Mouse (Mus musculus) macrophage (primary cell): ENCODE data around the gene Zfp882. TPM values are rescaled to one million over a fixed set of nuclear protein-coding genes. Genes with fewer than 3 reads are reported as not detected.
"Not testable (repeated sequence)": the region's sequence is repeated elsewhere in the genome, so short reads cannot be mapped to it uniquely, and the experiment has no call there.

Experiments
- H3K27ac ChIP-seq: fragments of 350-480 bp; formaldehyde crosslinking; 2 replicates; pipeline ENCODE4 v1.9.0; 2021
- H3K36me3 ChIP-seq: fragments of 350-480 bp; formaldehyde crosslinking; 2 replicates; pipeline ENCODE4 v1.9.0; 2021; ENCODE audit errors: inconsistent target
- H3K4me3 ChIP-seq: fragments of 350-480 bp; formaldehyde crosslinking; 2 replicates; pipeline ENCODE4 v1.9.0; 2021; ENCODE audit errors: inconsistent target
- H3K79me2 ChIP-seq: fragments of 350-480 bp; formaldehyde crosslinking; 2 replicates; pipeline ENCODE4 v1.9.0; 2021; ENCODE audit errors: inconsistent target
- WGBS: methylation state at CpG from one replicate; pipeline ENCODE4 v1.1.7; 2026; ENCODE audit warnings: inconsistent platforms; ENCODE audit not compliant: missing documents; 5-methylcytosine and 5-hydroxymethylcytosine counted together
- polyA plus RNA-seq: library from polyadenylated mRNA; stranded (reverse); fragments of 250-400 nt; gene quantifications from 3 replicates; pipeline ENCODE4 v1.2.4, GENCODE M21; 2018; ENCODE audit warnings: inconsistent platforms
- total RNA-seq, 78 experiments: library from RNA; depleted of rRNA; stranded (reverse); fragments of 250-400 nt; gene quantifications; 1 replicate in 9 of 78; 2 replicates in 24 of 78; 3 replicates in 43 of 78; 4 replicates in 2 of 78; pipeline ENCODE4 v1.2.4; 2018; ENCODE audit warnings: inconsistent platforms in 56 of 78

Gene Zfp882
- total RNA-seq (2018; cell fraction: chromatin; rRNA removed): 10 to 100 TPM in 2 of 26 experiments, 1 to 10 TPM in 23, under 1 TPM in 1; 0.51 to 14.9 (median 3.0) TPM
- 1 to 10 TPM in 7 of 26 experiments, under 1 TPM in 19; 0.05 to 1.8 (median 0.76) TPM for total RNA-seq (2018; cell fraction: cytosol; rRNA removed)
- total RNA-seq (2018; cell fraction: nucleus; rRNA removed): 10 to 100 TPM in 1 of 26 experiments, 1 to 10 TPM in 15, under 1 TPM in 9, not detected in 1; 0.26 to 10.2 (median 1.9) TPM
- 0.77 to 1.7 TPM (median 1.1 TPM) in 3 replicates for polyA plus RNA-seq

GRCm38 (mm10) chr8:71908309-71909261 lies at the start of gene Zfp882, which contains the start of gene Zfp617:
TSS of gene Zfp882 (plus strand) at chr8:71908608.
TSS of gene Zfp617 (plus strand) at chr8:71908635.
- H3K79me2 ChIP-seq: no peaks in the 10 kb centered on the region
- 9% methylated on average over 46 of the region's 47 CpGs for WGBS
- H3K4me3 ChIP-seq: peak within 1 kb of the TSS; percentile 44
- H3K27ac ChIP-seq: peak within 1 kb of the TSS; percentile 57
- no peaks in the 10 kb centered on the region for H3K36me3 ChIP-seq

GRCm38 (mm10) chr8:71861551-71861950 lies 46.9 kb upstream of the Zfp882 start:
- 88% methylated on average over 1 of the region's 1 CpGs for WGBS
- H3K79me2 ChIP-seq, H3K4me3 ChIP-seq: not testable (repeated sequence)

DNA sequence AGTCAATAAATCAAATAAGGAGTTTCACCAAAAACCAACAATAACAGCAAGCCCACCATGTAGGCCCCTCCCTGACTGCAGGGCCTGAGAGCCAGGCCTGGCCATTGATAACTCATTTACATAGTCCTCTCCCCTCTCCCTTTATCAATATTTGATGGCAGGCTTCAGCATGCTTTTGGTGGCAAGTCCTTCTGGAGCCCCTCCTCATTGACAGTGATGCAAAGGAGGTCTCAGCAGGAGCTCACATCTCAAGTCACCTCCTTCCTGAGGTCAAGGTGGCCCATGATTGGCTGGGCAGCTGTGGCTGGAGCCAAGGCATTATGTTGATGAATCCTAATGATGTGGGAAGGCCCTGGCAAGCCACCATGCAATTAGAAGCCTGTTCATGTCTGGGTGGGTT lies 46.4 kb upstream of the Zfp882 start:
- H3K27ac ChIP-seq, H3K4me3 ChIP-seq, H3K79me2 ChIP-seq, H3K36me3 ChIP-seq: not testable (repeated sequence)

More at GRCm38 (mm10) chr8:71861551-71861950, 46.9 kb upstream of the Zfp882 start:
- not testable (repeated sequence) for H3K36me3 ChIP-seq, H3K27ac ChIP-seq

DNA sequence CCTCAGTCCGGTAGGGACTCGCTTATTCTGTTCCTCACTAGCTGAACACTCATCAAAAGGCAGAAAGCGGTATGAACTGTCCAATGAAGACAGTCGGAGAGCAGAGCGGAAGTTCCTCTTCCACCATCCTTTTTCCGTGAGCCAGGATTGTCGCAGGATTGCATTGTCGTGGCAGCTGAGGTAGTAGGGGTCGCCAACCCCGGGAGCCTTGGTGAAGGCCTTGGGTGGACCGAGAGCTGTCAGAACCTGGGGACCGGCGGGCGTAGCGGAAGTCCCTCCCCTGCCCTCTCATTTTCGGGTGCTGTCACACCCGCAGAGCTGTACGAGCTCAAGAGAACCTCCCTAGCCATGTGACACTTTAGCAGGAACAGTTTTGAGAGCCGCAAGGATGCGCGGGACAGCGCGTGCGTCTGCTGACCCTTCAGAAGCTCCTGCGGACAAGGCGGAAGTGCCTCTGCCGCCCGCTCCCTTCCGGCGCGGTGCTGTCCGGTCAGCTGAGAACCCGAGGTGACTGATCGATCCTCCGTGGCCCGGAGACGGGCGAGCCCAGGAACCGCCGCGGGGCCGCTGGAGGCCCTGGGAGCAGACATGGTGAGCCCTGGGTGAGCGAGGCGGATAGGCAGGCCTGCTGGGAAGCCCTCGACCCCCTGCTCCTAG lies 26.7 kb upstream of the Zfp882 start, which contains the start of gene Zfp709:
Gene Zfp709 (plus strand): TSS at position 402 of the 657 bp plus-strand sequence.
- peaks cover 31% of the 10 kb centered on the region for H3K36me3 ChIP-seq
- peaks cover 42% of the 10 kb centered on the region for H3K79me2 ChIP-seq
- WGBS: 4% methylated on average over 45 of the region's 45 CpGs
- H3K27ac ChIP-seq: peak within 1 kb of the TSS; percentile 69
- peak within 1 kb of the TSS; percentile 75 for H3K4me3 ChIP-seq

DNA sequence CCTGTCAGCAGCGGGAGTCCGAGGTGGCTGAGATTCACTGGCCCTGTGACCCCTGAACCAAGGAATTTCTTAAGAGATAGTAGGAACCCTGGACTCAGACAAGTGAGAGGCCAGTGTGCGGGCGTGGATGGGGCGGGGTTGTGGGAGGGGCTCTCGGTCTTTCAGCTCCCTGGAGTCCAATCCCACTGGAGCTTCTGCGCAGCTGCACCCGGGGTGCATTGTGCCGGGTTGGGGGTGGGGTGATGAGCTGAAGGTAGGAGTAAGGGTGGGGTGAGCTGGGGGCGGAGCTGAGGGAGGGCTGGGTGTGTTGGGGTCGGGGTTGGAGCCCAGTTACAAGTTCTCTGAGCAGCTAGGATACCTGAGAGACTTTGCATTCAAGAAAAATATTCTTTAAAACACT lies 7.7 kb upstream of the Zfp882 start:
- H3K79me2 ChIP-seq, H3K27ac ChIP-seq, H3K36me3 ChIP-seq, H3K4me3 ChIP-seq: not testable (repeated sequence)
- WGBS: 67% methylated on average over 10 of the region's 11 CpGs

GRCm38 (mm10) chr8:71903084-71903483 lies 5.3 kb upstream of the Zfp882 start:
- WGBS: 0% methylated on average over 1 of the region's 1 CpGs
- not testable (repeated sequence) for H3K79me2 ChIP-seq, H3K4me3 ChIP-seq, H3K27ac ChIP-seq, H3K36me3 ChIP-seq

GRCm38 (mm10) chr8:71906809-71907208 lies 1.6 kb upstream of the Zfp882 start:
- Histone ChIP-seq H3K4me3 (no peak overlapping the region), H3K36me3 (no peaks in the 10 kb centered on the region), H3K27ac (no peak overlapping the region), H3K79me2 (no peaks in the 10 kb centered on the region)
- WGBS: 93% methylated on average over 1 of the region's 1 CpGs

DNA sequence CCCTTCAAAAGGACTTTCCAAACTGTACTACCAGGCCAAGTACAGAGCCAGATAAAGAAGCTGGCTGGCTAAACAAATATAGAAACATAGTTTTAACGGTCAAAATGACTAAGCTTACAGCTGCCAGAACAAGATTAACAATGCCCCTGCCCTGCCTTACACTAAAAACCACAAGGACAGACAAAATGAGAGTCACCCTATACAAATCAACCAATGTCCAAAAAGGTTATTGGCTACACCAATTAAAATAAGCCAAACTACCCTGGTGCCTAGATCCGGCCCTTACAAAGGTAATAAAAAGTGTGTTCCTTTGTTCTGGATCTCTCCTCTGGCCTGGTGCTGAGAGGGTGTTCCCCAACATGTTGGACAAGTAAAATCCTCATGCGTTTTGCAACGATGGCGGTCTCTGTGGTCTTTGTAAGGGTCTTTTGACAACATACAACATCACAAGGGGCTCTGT lies 580 bp upstream of the Zfp882 start:
- 90% methylated on average over 5 of the region's 5 CpGs for WGBS
- Histone ChIP-seq H3K79me2 (no peaks in the 10 kb centered on the region), H3K36me3 (no peaks in the 10 kb centered on the region), H3K4me3 (no peak overlapping the region), H3K27ac (no peak overlapping the region)

GRCm38 (mm10) chr8:71912286-71912685 lies 3.9 kb downstream of the Zfp882 start:
- no peaks in the 10 kb centered on the region for H3K79me2 ChIP-seq
- WGBS: 93% methylated on average over 2 of the region's 2 CpGs
- H3K4me3 ChIP-seq: no peak overlapping the region
- no peaks in the 10 kb centered on the region for H3K36me3 ChIP-seq
- no peak overlapping the region for H3K27ac ChIP-seq

- Histone ChIP-seq H3K4me3 (peak overlapping the region; percentile 90), H3K36me3 (no peaks in the 10 kb centered on the region), H3K27ac (peak overlapping the region; percentile 78), H3K79me2 (peaks cover 32% of the 10 kb centered on the region)
- under 1% methylated on average over 46 of the region's 57 CpGs for WGBS
These were observed 14.4 kb downstream of the Zfp882 start for GRCm38 (mm10) chr8:71922567-71923401.

GRCm38 (mm10) chr8:71925791-71926190 lies 17.4 kb downstream of the Zfp882 start:
- Histone ChIP-seq H3K4me3 (no peak overlapping the region), H3K79me2 (peaks cover 32% of the 10 kb centered on the region), H3K27ac (no peak overlapping the region), H3K36me3 (peaks cover 25% of the 10 kb centered on the region)
- whole genome bisulfite sequencing: 92% methylated on average over 5 of the region's 5 CpGs

GRCm38 (mm10) chr8:71926551-71926950 lies 18.1 kb downstream of the Zfp882 start:
- WGBS: 90% methylated on average over 3 of the region's 3 CpGs
- peaks cover 32% of the 10 kb centered on the region for H3K79me2 ChIP-seq
- H3K27ac ChIP-seq: no peak overlapping the region
- peaks cover 33% of the 10 kb centered on the region for H3K36me3 ChIP-seq
- no peak overlapping the region for H3K4me3 ChIP-seq

GRCm38 (mm10) chr8:71927779-71928178 lies 19.4 kb downstream of the Zfp882 start:
- no peak overlapping the region for H3K4me3 ChIP-seq
- H3K79me2 ChIP-seq: peaks cover 32% of the 10 kb centered on the region
- peaks cover 37% of the 10 kb centered on the region for H3K36me3 ChIP-seq
- no peak overlapping the region for H3K27ac ChIP-seq

DNA sequence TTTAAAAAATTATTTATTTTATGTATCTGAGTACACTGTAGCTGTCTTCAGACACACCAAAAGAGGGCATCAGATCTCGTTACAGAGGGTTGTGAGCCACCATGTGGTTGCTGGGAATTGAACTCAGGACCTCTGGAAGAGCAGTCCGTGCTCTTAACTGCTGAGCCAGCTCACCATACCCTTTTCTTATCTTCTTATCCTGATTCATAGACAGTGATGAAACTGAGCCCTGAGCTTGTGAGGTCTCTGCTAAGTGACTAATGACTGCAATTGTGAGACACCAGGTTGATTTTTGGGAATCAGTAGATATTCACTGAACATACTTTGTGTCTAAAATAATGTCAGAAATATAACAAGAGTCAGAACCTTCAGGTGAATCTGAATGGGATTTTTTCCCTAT lies 29.6 kb downstream of the Zfp882 start:
- H3K36me3 ChIP-seq, H3K27ac ChIP-seq, H3K79me2 ChIP-seq, H3K4me3 ChIP-seq: not testable (repeated sequence)
- WGBS: 96% methylated on average over 2 of the region's 2 CpGs
